Mouse (Mus musculus): Measurements from ENCODE around the gene Naglu.

DNA sequence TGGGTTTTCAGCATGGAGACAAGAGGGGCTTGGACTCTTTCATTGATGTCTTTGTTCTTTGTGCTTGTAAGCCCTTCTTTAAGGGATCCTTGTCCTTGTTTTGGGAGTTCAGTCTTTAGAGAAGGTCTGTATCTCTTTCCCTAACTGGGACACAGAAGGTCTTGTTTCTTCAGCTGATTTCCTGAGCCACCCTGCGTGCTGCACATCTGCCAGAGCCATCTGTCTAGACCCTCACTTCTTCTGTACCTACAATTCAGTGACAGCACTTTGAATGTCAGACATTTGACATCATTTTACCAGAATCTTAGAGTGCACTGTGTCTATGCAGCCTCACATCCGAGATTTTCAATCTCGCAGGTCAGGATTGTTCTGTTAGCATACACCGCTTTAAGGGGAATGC, 24.0 kb upstream of the Naglu start:
- no peak for TF ChIP-seq GATA1 (IDR thresholded peaks at IDR 0.05; ENCODE audit: borderline replicate concordance, low read length)
- TF ChIP-seq FLI1 (IDR thresholded peaks at IDR 0.05; ENCODE audit: low read length): no peak
